ENCODE assay signal across 9 mouse cellular contexts in the genomic region with DNA sequence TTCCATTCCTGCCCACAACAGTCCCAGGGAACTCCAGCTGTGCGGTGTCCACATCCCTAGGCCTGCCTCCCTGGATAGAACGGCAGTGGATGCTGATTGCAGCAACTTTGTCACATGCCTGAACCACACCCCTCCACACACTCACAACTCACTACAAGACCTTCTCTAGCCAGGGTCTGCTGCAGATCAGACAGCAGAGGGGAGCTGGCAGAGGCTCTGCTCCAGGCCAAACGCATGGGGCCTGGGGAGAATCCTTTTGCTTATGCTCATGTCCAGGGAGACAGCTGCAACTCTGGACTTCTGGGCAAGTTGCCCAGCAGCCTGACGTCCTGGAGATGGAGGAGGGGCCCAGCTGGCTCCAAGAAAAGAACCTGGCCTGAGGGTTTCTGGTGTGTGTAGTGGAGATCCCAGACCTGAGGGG.
DNase-seq lines count a peak whose midpoint lies in the region; ATAC-seq and TF ChIP-seq lines count a peak whose summit lies in the region.
"Had no signal": no experiment of that assay in that cellular context is flagged by ENCODE, and none has a peak within 500 bp of the region (broad histone marks: within the 10 kb centered on the region; RNA-seq: fewer than 3 reads in every experiment).

No protein-coding gene starts in this region.

- 34% methylated on average over 4 of the region's 4 CpGs for WGBS in intestine, embryonic 16.5 days
- 50% methylated on average over 4 of the region's 4 CpGs for WGBS in liver, embryonic 14.5 days (ENCODE audit: insufficient replicate concordance)

- peak; percentile 14 for DNase-seq in cerebellum, adult 11-12 months
- peak; percentile 8 to 16 for DNase-seq in cerebellum, postnatal 36 days
- DNase-seq in heart, adult 11 months, result peak; percentile 99
- DNase-seq in liver, embryonic 14.5 days (ENCODE audit: low read depth in 3 of 3, low spot score in 3 of 3), result no peak
- DNase-seq in ovary, postnatal 10 days (ENCODE audit: low spot score), result peak; percentile 46
- no peak for DNase-seq in spleen, adult 12 weeks (ENCODE audit: low spot score)

- TF ChIP-seq EP300 in liver, embryonic 14.5 days (IDR thresholded peaks at IDR 0.05; ENCODE audit: low read depth), result no peak

- H3K4me1 ChIP-seq in intestine, embryonic 16.5 days (ENCODE audit: control insufficient read depth, insufficient read depth, low read length), result peaks cover 21% of the 10 kb centered on the region
- H3K4me1 ChIP-seq in liver, embryonic 14.5 days (replicated peaks; ENCODE audit: control insufficient read depth in 2 of 2, insufficient read depth in 2 of 2, low read length in 1 of 2), result no peaks in the 10 kb centered on the region

- H3K9me3 ChIP-seq in intestine, embryonic 16.5 days (ENCODE audit: control insufficient read depth, low read length), result no peaks in the 10 kb centered on the region
- no peaks in the 10 kb centered on the region for H3K9me3 ChIP-seq in liver, embryonic 14.5 days (ENCODE audit: control insufficient read depth, low read length)

- H3K4me3 ChIP-seq in intestine, embryonic 16.5 days (ENCODE audit: low read length), result no peak overlapping the region
- no peak overlapping the region for H3K4me3 ChIP-seq in liver, embryonic 14.5 days (ENCODE audit: insufficient read depth in 1 of 2, low read depth in 2 of 2, low read length in 2 of 2)
- H3K4me3 ChIP-seq: erythroblast, embryonic 14.5 days had no signal

- no peak overlapping the region for H3K9ac ChIP-seq in intestine, embryonic 16.5 days (ENCODE audit: low read depth, low read length)
- H3K9ac ChIP-seq in liver, embryonic 14.5 days (replicated peaks), result no peak overlapping the region

- H3K27ac ChIP-seq in intestine, embryonic 16.5 days (ENCODE audit: low read length), result peak overlapping the region; percentile 80
- no peak overlapping the region for H3K27ac ChIP-seq in liver, embryonic 14.5 days

- H3K36me3 ChIP-seq in intestine, embryonic 16.5 days (ENCODE audit: control insufficient read depth, insufficient read depth, low read length), result no peaks in the 10 kb centered on the region
- no peaks in the 10 kb centered on the region for H3K36me3 ChIP-seq in liver, embryonic 14.5 days (replicated peaks; ENCODE audit: control insufficient read depth, insufficient read depth, low read depth)

- 0 out of 2 replicates have a peak, but pooled peaks have one; percentile 2 for TF ChIP-seq CTCF in liver, embryonic 14.5 days (IDR thresholded peaks at IDR 0.05; ENCODE audit: low read depth)

- H3K4me2 ChIP-seq in intestine, embryonic 16.5 days (ENCODE audit: low read depth, low read length), result no peak overlapping the region
- no peak overlapping the region for H3K4me2 ChIP-seq in liver, embryonic 14.5 days (ENCODE audit: low read depth)

- no peak for ATAC-seq in cerebellum, adult (ENCODE audit: insufficient number of reproducible peaks, low FRiP score, low TSS enrichment)
- ATAC-seq in intestine, embryonic 16.5 days, result peak; percentile 93
- no peak for ATAC-seq in liver, embryonic 14.5 days (ENCODE audit: insufficient read depth)

- H3K27me3 ChIP-seq in intestine, embryonic 16.5 days (replicated peaks; ENCODE audit: control insufficient read depth, insufficient read depth, low read length), result no peaks in the 10 kb centered on the region
- H3K27me3 ChIP-seq in liver, embryonic 14.5 days (ENCODE audit: control insufficient read depth, insufficient read depth, low read length), result no peaks in the 10 kb centered on the region

Comparison
In these comparisons a context has a peak if more than half of its experiments do, and no peak if none do; other contexts are left out.
1. DNase-seq: peak in cerebellum, adult 11-12 months (single experiment), cerebellum, postnatal 36 days (2 of 2), heart, adult 11 months (single experiment) and ovary, postnatal 10 days (single experiment); none in liver, embryonic 14.5 days (0 of 3) and spleen, adult 12 weeks (single experiment).